Mouse (Mus musculus) forebrain, postnatal 0 days (tissue): ENCODE measurements around the gene Hypk. TPM values are rescaled to one million over a fixed set of nuclear protein-coding genes. Genes with fewer than 3 reads are reported as not detected.

Source experiments
- ATAC-seq: fragments of 200-750 bp; cut with Nextera tagmentation; 2 replicates; pipeline ENCODE4 v1.8.0; 2017; ENCODE audit warnings: mild to moderate bottlenecking, moderate library complexity
- DNase-seq: peaks from one replicate; pipeline ENCODE4 v3.0.0-alpha.2; 2015
- H3K27ac ChIP-seq: fragments of 300-500 bp; sonication (generic); 2 replicates; pipeline ENCODE4 v1.5.1; 2014; ENCODE audit warnings: low read depth, mild to moderate bottlenecking, antibody characterized with exemption, low read length, moderate library complexity, mixed read lengths
- H3K27me3 ChIP-seq: fragments of 300-500 bp; sonication (generic); 2 replicates; pipeline ENCODE4 v1.6.1; 2014; ENCODE audit warnings: mild to moderate bottlenecking, low read length, mixed read lengths; ENCODE audit not compliant: insufficient read depth
- H3K36me3 ChIP-seq: fragments of 300-500 bp; sonication (generic); 2 replicates; pipeline ENCODE4 v1.6.1; 2014; ENCODE audit warnings: mild to moderate bottlenecking, moderate library complexity; ENCODE audit not compliant: insufficient read depth
- H3K4me1 ChIP-seq: fragments of 300-500 bp; sonication (generic); 2 replicates; pipeline ENCODE4 v1.6.1; 2014; ENCODE audit warnings: antibody characterized with exemption; ENCODE audit not compliant: insufficient read depth
- H3K4me2 ChIP-seq: fragments of 300-500 bp; sonication (generic); 2 replicates; pipeline ENCODE4 v1.6.1; 2014; ENCODE audit warnings: low read depth, mild to moderate bottlenecking, moderate library complexity
- H3K4me3 ChIP-seq: fragments of 300-500 bp; sonication (generic); 2 replicates; pipeline ENCODE4 v1.5.1; 2014; ENCODE audit warnings: low read depth, low read length, mixed read lengths
- H3K9ac ChIP-seq: fragments of 300-500 bp; sonication (generic); 2 replicates; pipeline ENCODE4 v1.6.1; 2014; ENCODE audit warnings: mild to moderate bottlenecking
- H3K9me3 ChIP-seq: fragments of 300-500 bp; sonication (generic); 2 replicates; pipeline ENCODE4 v1.6.1; 2016; ENCODE audit warnings: low read length
- CTCF ChIP-seq: sonication (generic); IDR thresholded peaks from 2 replicates; pipeline ENCODE4 v1.5.1; 2016; ENCODE audit warnings: antibody characterized with exemption, control low read depth, low read depth
- WGBS: fragments of 180-500 bp; shearing (Covaris S2); extraction: QIAGEN DNeasy Blood & Tissue Kit; methylation state at CpG from one replicate; pipeline ENCODE4 v1.1.7; 2014; 5-methylcytosine and 5-hydroxymethylcytosine counted together
- polyA plus RNA-seq: library from polyadenylated mRNA; unstranded; fragments of >200 nt; fragmentation: Nextera tagmentation; extraction: Ambion mirVana; gene quantifications from 2 replicates; pipeline ENCODE4 v1.2.1, GENCODE M21; 2015
- total RNA-seq: library from RNA; depleted of rRNA; stranded (reverse); fragments of >200 nt; gene quantifications from 2 replicates; pipeline ENCODE4 v1.2.3, GENCODE M21; 2014

Gene Hypk
- total and polyA plus RNA-seq, 2 experiments from 2014 or later, result 16.8 to 114 TPM

- no peaks in the 10 kb centered on the region for H3K27me3 ChIP-seq
- peaks cover 6% of the 10 kb centered on the region; the same call in 1 of the 2 replicates for H3K36me3 ChIP-seq
- ATAC-seq (no peak), DNase-seq (no peak)
- no peaks in the 10 kb centered on the region for H3K9me3 ChIP-seq
- TF ChIP-seq CTCF, result no peak
- peaks cover 16% of the 10 kb centered on the region for H3K4me1 ChIP-seq
- H3K4me2 ChIP-seq, result peak overlapping the region; percentile 69
- 80% methylated on average over 3 of the region's 3 CpGs for WGBS
- H3K9ac ChIP-seq, result 0 out of 2 replicates have a peak overlapping the region, but pooled peaks have one; percentile 97
- H3K27ac ChIP-seq, result no peak overlapping the region
- H3K4me3 ChIP-seq, result no peak overlapping the region
Observed at GRCm38 (mm10) chr2:121415591-121415990, 37.5 kb upstream of the Hypk start.

GRCm38 (mm10) chr2:121416356-121416755 lies 36.7 kb upstream of the Hypk start:
- DNase-seq, result no peak
- WGBS, result 94% methylated on average over 6 of the region's 6 CpGs
- no peak for ATAC-seq
- Histone ChIP-seq H3K4me1 (peaks cover 16% of the 10 kb centered on the region), H3K27me3 (no peaks in the 10 kb centered on the region), H3K4me3 (no peak overlapping the region), H3K27ac (no peak overlapping the region), H3K4me2 (no peak overlapping the region), H3K36me3 (peaks cover 6% of the 10 kb centered on the region; the same call in 1 of the 2 replicates), H3K9ac (no peak overlapping the region), H3K9me3 (no peaks in the 10 kb centered on the region)
- TF ChIP-seq CTCF, result no peak

GRCm38 (mm10) chr2:121418476-121418875 lies 34.6 kb upstream of the Hypk start:
- ATAC-seq (no peak), DNase-seq (no peak)
- no peaks in the 10 kb centered on the region for H3K27me3 ChIP-seq
- H3K9ac ChIP-seq, result no peak overlapping the region
- TF ChIP-seq CTCF, result no peak
- no peak overlapping the region for H3K4me3 ChIP-seq
- no peak overlapping the region for H3K4me2 ChIP-seq
- H3K36me3 ChIP-seq, result peaks cover 16% of the 10 kb centered on the region
- peaks cover 16% of the 10 kb centered on the region for H3K4me1 ChIP-seq
- no peaks in the 10 kb centered on the region for H3K9me3 ChIP-seq
- H3K27ac ChIP-seq, result no peak overlapping the region
- WGBS, result 89% methylated on average over 3 of the region's 3 CpGs

- no peak overlapping the region for H3K27ac ChIP-seq
- no peak overlapping the region for H3K4me3 ChIP-seq
- no peaks in the 10 kb centered on the region for H3K9me3 ChIP-seq
- H3K9ac ChIP-seq, result no peak overlapping the region
- no peak for TF ChIP-seq CTCF
- peaks cover 37% of the 10 kb centered on the region for H3K36me3 ChIP-seq
- no peak overlapping the region for H3K4me2 ChIP-seq
- no peak for ATAC-seq
- H3K4me1 ChIP-seq, result no peaks in the 10 kb centered on the region
- H3K27me3 ChIP-seq, result no peaks in the 10 kb centered on the region
- DNase-seq, result no peak
- WGBS, result 92% methylated on average over 2 of the region's 2 CpGs
Observed at GRCm38 (mm10) chr2:121423166-121423565, 29.9 kb upstream of the Hypk start.

GRCm38 (mm10) chr2:121425890-121426289 lies 27.2 kb upstream of the Hypk start:
- no peaks in the 10 kb centered on the region for H3K4me1 ChIP-seq
- ATAC-seq (no peak), DNase-seq (no peak)
- H3K9me3 ChIP-seq, result no peaks in the 10 kb centered on the region
- no peak overlapping the region for H3K9ac ChIP-seq
- 95% methylated on average over 2 of the region's 2 CpGs for WGBS
- H3K27ac ChIP-seq, result no peak overlapping the region
- no peak for TF ChIP-seq CTCF
- peaks cover 51% of the 10 kb centered on the region for H3K36me3 ChIP-seq
- H3K4me2 ChIP-seq, result no peak overlapping the region
- no peak overlapping the region for H3K4me3 ChIP-seq
- H3K27me3 ChIP-seq, result no peaks in the 10 kb centered on the region

GRCm38 (mm10) chr2:121434854-121435253 lies 18.2 kb upstream of the Hypk start:
- no peaks in the 10 kb centered on the region for H3K4me1 ChIP-seq
- DNase-seq (no peak), ATAC-seq (no peak)
- no peak overlapping the region for H3K4me2 ChIP-seq
- no peak overlapping the region for H3K27ac ChIP-seq
- H3K27me3 ChIP-seq, result no peaks in the 10 kb centered on the region
- H3K36me3 ChIP-seq, result peaks cover 89% of the 10 kb centered on the region
- TF ChIP-seq CTCF, result peak; percentile 61
- H3K9me3 ChIP-seq, result no peaks in the 10 kb centered on the region
- no peak overlapping the region for H3K4me3 ChIP-seq
- H3K9ac ChIP-seq, result no peak overlapping the region
- WGBS, result 98% methylated on average over 1 of the region's 1 CpGs

- no peak overlapping the region for H3K9ac ChIP-seq
- no peaks in the 10 kb centered on the region for H3K9me3 ChIP-seq
- 74% methylated on average over 4 of the region's 4 CpGs for WGBS
- no peak overlapping the region for H3K4me2 ChIP-seq
- TF ChIP-seq CTCF, result no peak
- H3K4me1 ChIP-seq, result peaks cover 10% of the 10 kb centered on the region
- no peak for DNase-seq
- no peak overlapping the region for H3K4me3 ChIP-seq
- H3K27me3 ChIP-seq, result peaks cover 7% of the 10 kb centered on the region
- H3K27ac ChIP-seq, result no peak overlapping the region
- no peak for ATAC-seq
- peaks cover 43% of the 10 kb centered on the region for H3K36me3 ChIP-seq
Observed at GRCm38 (mm10) chr2:121439746-121440145, 13.3 kb upstream of the Hypk start.
